Mouse (Mus musculus) embryonic facial prominence, embryonic 13.5 days (tissue): ENCODE measurements around the gene Syt12. TPM values are rescaled to one million over a fixed set of nuclear protein-coding genes. Genes with fewer than 3 reads are reported as not detected.
"Not testable (repeated sequence)": the region's sequence is repeated elsewhere in the genome, so short reads cannot be mapped to it uniquely, and the experiment has no call there.

Experiments used
- ATAC-seq: fragments of 200-750 bp; cut with Nextera tagmentation; 2 replicates; pipeline ENCODE4 v1.8.0; 2017; ENCODE audit warnings: low read depth; ENCODE audit not compliant: insufficient number of reproducible peaks, insufficient read depth, low FRiP score, low TSS enrichment
- H3K27ac ChIP-seq: fragments of 300-500 bp; sonication (generic); 2 replicates; pipeline ENCODE4 v1.5.1; 2015; ENCODE audit warnings: moderate library complexity, mild to moderate bottlenecking, inconsistent platforms
- H3K27me3 ChIP-seq: fragments of 300-500 bp; sonication (generic); 2 replicates; pipeline ENCODE4 v1.6.1; 2015; ENCODE audit warnings: mild to moderate bottlenecking, inconsistent platforms
- H3K36me3 ChIP-seq: fragments of 300-500 bp; sonication (generic); 2 replicates; pipeline ENCODE4 v1.6.1; 2015; ENCODE audit warnings: mild to moderate bottlenecking, inconsistent platforms
- H3K4me1 ChIP-seq: fragments of 300-500 bp; sonication (generic); 2 replicates; pipeline ENCODE4 v1.6.1; 2015; ENCODE audit warnings: inconsistent platforms
- H3K4me2 ChIP-seq: fragments of 300-500 bp; sonication (generic); 2 replicates; pipeline ENCODE4 v1.6.1; 2015; ENCODE audit warnings: moderate library complexity, mild to moderate bottlenecking, inconsistent platforms
- H3K4me3 ChIP-seq: fragments of 300-500 bp; sonication (generic); 2 replicates; pipeline ENCODE4 v1.5.1; 2015; ENCODE audit warnings: mild to moderate bottlenecking, inconsistent platforms
- H3K9ac ChIP-seq: fragments of 300-500 bp; sonication (generic); 2 replicates; pipeline ENCODE4 v1.6.1; 2015; ENCODE audit warnings: mild to moderate bottlenecking, inconsistent platforms
- H3K9me3 ChIP-seq: fragments of 300-500 bp; sonication (generic); 2 replicates; pipeline ENCODE4 v1.6.1; 2016; ENCODE audit warnings: inconsistent platforms
- WGBS: fragments of 180-500 bp; shearing (Covaris S2); methylation state at CpG from one replicate; pipeline ENCODE4 v1.1.7; 2015; ENCODE audit warnings: mixed read lengths; 5-methylcytosine and 5-hydroxymethylcytosine counted together
- polyA plus RNA-seq: library from polyadenylated mRNA; unstranded; fragments of >200 nt; fragmentation: Nextera tagmentation; extraction: Ambion mirVana; gene quantifications from 2 replicates; pipeline ENCODE4 v1.2.1, GENCODE M21; 2015

The Syt12 gene
- polyA plus RNA-seq, 1 experiment from 2014 or later: 2.3 TPM

DNA sequence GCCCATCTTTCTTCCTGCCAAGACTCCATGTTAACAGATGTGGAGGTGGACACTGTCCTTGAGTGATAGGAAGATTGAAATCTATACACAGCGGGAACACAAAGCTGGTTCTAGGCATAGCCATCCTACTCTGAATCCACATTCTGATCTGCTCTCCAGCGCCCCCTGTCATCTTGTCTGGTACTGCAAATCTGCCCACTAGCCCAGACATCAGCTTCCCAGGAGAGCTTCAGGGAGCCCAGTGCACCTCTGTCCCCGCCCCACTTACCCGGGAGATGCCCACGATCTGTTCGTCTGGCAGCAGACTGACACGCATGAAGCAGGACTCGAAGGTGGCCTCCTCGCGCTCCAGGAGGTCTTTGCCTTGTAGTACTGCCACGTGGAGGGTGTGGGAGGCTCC, 21.0 kb downstream of the Syt12 start:
- Histone ChIP-seq H3K4me3 (no peak overlapping the region), H3K36me3 (no peaks in the 10 kb centered on the region), H3K4me2 (no peak overlapping the region), H3K27ac (no peak overlapping the region), H3K4me1 (peaks cover 22% of the 10 kb centered on the region), H3K9ac (no peak overlapping the region), H3K27me3 (no peaks in the 10 kb centered on the region), H3K9me3 (no peaks in the 10 kb centered on the region)
- 16% methylated on average over 11 of the region's 11 CpGs for WGBS
- no peak for ATAC-seq

DNA sequence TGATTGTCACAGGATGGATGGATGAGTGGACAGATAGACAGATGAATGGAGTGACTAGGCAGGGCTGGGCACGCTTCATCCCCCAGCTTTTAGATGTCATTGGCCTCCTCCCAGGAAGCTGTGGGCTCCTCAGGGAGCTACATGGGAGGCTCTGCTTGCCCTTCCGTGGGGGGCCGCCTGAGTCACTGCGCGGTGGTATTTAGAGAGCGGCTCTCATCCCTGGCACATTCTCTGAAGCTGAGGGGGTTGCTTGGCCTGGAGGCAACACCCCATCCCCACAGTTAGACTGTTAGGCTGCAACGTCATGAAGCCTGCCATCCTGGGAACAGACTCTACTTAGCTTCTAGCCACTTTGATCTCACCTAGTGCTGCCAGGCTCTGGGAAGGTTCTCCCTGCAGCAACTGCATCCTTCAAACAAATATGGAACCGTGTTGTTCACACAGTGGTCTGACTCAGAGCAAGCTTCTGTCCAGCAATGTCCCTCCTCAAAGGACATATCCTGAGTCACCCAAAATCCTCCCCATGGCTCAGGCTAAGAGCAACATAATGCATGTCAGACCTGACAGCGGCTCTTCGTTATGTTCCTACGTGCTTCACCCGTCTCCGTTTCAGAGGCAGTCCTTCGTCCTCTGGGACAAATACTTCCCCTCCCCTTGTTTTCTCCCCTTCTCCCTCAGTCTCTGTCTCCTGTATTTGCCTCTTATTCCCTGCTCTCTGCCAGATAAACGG, 22.0 kb downstream of the Syt12 start:
- ATAC-seq: no peak
- H3K4me2 ChIP-seq: no peak overlapping the region
- 75% methylated on average over 15 of the region's 15 CpGs for WGBS
- no peak overlapping the region for H3K4me3 ChIP-seq
- no peak overlapping the region for H3K9ac ChIP-seq
- H3K27ac ChIP-seq: no peak overlapping the region
- H3K9me3 ChIP-seq: no peaks in the 10 kb centered on the region
- peaks cover 22% of the 10 kb centered on the region for H3K4me1 ChIP-seq
- H3K36me3 ChIP-seq: no peaks in the 10 kb centered on the region
- H3K27me3 ChIP-seq: no peaks in the 10 kb centered on the region

DNA sequence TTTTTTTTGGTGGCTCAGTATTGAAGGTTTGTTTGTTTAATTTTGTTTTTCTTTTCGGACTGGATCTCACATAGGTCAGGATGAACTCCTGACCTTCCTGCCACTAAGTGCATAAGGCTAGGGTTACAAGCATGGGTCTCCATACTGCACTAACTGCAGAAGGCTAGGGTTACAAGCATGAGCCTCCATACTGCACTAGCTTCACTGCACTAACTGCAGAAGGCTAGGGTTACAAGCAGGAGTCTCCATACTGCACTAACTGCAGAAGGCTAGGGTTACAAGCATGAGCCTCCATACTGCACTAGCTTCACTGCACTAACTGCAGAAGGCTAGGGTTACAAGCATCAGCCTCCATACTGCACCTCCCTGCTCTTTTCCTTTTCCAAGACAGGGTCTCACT, 23.2 kb downstream of the Syt12 start:
- WGBS: 13% methylated on average over 1 of the region's 1 CpGs
- not testable (repeated sequence) for H3K9ac ChIP-seq, ATAC-seq, H3K36me3 ChIP-seq, H3K4me3 ChIP-seq, H3K27me3 ChIP-seq, H3K27ac ChIP-seq, H3K4me2 ChIP-seq, H3K9me3 ChIP-seq
- H3K4me1 ChIP-seq: peaks cover 22% of the 10 kb centered on the region

- no peak overlapping the region for H3K27ac ChIP-seq
- ATAC-seq: no peak
- no peaks in the 10 kb centered on the region for H3K9me3 ChIP-seq
- whole genome bisulfite sequencing: 33% methylated on average over 4 of the region's 4 CpGs
- no peak overlapping the region for H3K9ac ChIP-seq
- H3K27me3 ChIP-seq: no peaks in the 10 kb centered on the region
- H3K36me3 ChIP-seq: no peaks in the 10 kb centered on the region
- H3K4me3 ChIP-seq: no peak overlapping the region
- no peak overlapping the region for H3K4me2 ChIP-seq
- peaks cover 22% of the 10 kb centered on the region for H3K4me1 ChIP-seq
These were observed 24.7 kb downstream of the Syt12 start for GRCm38 (mm10) chr19:4452525-4452924.

GRCm38 (mm10) chr19:4451965-4452364, 25.3 kb downstream of the Syt12 start:
- ATAC-seq: 0 out of 2 replicates have a peak, but pooled peaks have one; percentile 34
- no peak overlapping the region for H3K27ac ChIP-seq
- H3K9ac ChIP-seq: no peak overlapping the region
- no peaks in the 10 kb centered on the region for H3K36me3 ChIP-seq
- no peaks in the 10 kb centered on the region for H3K9me3 ChIP-seq
- H3K4me3 ChIP-seq: no peak overlapping the region
- peaks cover 22% of the 10 kb centered on the region for H3K4me1 ChIP-seq
- H3K4me2 ChIP-seq: no peak overlapping the region
- 17% methylated on average over 5 of the region's 5 CpGs for WGBS
- no peaks in the 10 kb centered on the region for H3K27me3 ChIP-seq

GRCm38 (mm10) chr19:4451098-4451497, 26.1 kb downstream of the Syt12 start:
- no peaks in the 10 kb centered on the region for H3K27me3 ChIP-seq
- H3K9me3 ChIP-seq: no peaks in the 10 kb centered on the region
- H3K4me1 ChIP-seq: peaks cover 15% of the 10 kb centered on the region
- no peak overlapping the region for H3K4me3 ChIP-seq
- H3K27ac ChIP-seq: no peak overlapping the region
- H3K36me3 ChIP-seq: no peaks in the 10 kb centered on the region
- 57% methylated on average over 8 of the region's 8 CpGs for WGBS
- ATAC-seq: no peak
- H3K9ac ChIP-seq: no peak overlapping the region
- no peak overlapping the region for H3K4me2 ChIP-seq

DNA sequence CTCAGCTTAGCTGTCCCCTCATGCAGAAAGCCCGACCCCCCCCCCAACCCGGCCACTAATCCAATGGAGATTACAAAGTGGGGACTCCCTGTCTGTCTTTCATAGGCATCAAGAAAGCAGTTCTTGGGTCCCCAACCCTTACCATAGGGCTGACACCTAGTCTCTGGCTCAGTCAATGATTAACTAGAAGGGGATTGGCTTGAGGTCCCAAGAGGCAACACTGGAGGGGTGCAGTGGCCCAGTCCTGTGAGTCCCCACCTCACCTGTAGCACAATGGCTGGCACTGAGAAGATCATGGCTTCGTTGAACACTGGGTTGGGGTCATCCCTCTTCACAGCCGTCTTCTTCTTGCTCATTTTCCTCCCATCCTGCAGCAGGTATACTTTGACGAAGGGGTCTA, 26.6 kb downstream of the Syt12 start:
- no peak for ATAC-seq

GRCm38 (mm10) chr19:4449230-4449629, 28.0 kb downstream of the Syt12 start:
- Histone ChIP-seq H3K27ac (no peak overlapping the region), H3K36me3 (peaks cover 4% of the 10 kb centered on the region; the same call in 1 of the 2 replicates), H3K4me3 (no peak overlapping the region), H3K9me3 (no peaks in the 10 kb centered on the region), H3K9ac (no peak overlapping the region), H3K4me2 (no peak overlapping the region), H3K4me1 (peaks cover 15% of the 10 kb centered on the region), H3K27me3 (no peaks in the 10 kb centered on the region)
- 95% methylated on average over 9 of the region's 9 CpGs for WGBS
- ATAC-seq: no peak

More for the DNA sequence above, 26.6 kb downstream of the Syt12 start:
- H3K36me3 ChIP-seq: no peaks in the 10 kb centered on the region
- no peak overlapping the region for H3K9ac ChIP-seq
- H3K4me1 ChIP-seq: peaks cover 15% of the 10 kb centered on the region
- no peaks in the 10 kb centered on the region for H3K9me3 ChIP-seq
- H3K27me3 ChIP-seq: no peaks in the 10 kb centered on the region
- 68% methylated on average over 5 of the region's 5 CpGs for WGBS
- no peak overlapping the region for H3K27ac ChIP-seq
- no peak overlapping the region for H3K4me2 ChIP-seq
- no peak overlapping the region for H3K4me3 ChIP-seq

GRCm38 (mm10) chr19:4447445-4447844, 29.8 kb downstream of the Syt12 start:
- no peak for ATAC-seq
- Histone ChIP-seq H3K9ac (no peak overlapping the region), H3K36me3 (peaks cover 5% of the 10 kb centered on the region; the same call in 1 of the 2 replicates), H3K4me1 (peaks cover 7% of the 10 kb centered on the region; the same call in 1 of the 2 replicates), H3K27ac (no peak overlapping the region), H3K9me3 (no peaks in the 10 kb centered on the region), H3K4me2 (no peak overlapping the region), H3K27me3 (no peaks in the 10 kb centered on the region), H3K4me3 (no peak overlapping the region)
- WGBS: 73% methylated on average over 9 of the region's 9 CpGs

DNA sequence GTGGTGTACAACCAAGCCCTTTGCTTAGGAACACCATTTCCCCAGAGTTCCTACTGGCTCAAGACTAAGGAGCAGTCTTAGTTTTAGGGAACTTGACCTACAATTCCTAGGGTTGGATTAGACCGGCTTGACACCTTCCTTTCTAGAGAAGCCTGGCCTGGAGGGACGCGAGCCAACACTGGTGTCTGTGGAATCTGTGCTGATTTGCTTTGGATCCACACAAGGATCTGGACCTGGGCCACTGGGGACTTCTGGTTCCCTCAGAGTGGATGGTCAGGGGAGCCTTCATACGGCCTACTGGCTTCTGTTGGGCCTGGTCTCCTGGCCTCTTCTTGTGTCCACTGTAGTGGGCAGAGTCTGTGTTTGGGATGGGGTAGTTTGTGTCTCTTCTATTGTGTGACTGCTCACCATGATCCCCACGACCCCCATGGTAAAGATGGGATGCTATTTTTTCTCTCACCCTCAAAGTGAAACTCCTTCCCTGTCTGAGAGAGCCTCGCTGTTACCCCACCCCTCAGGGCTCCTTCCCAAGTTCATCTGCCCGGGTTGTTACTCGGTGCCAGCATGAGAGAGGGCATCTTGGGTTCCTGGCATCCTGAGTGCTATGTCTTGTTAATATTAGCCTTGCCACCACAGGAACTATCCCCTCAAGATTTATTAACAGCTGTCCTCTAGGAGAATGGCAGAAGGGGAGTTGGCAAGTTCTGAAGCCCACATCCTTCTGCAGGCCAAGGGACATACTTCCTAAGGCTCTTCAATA, 30.4 kb downstream of the Syt12 start:
- no peak overlapping the region for H3K9ac ChIP-seq
- no peak overlapping the region for H3K4me2 ChIP-seq
- H3K4me1 ChIP-seq: peaks cover 8% of the 10 kb centered on the region
- H3K9me3 ChIP-seq: no peaks in the 10 kb centered on the region
- H3K4me3 ChIP-seq: no peak overlapping the region
- no peak for ATAC-seq
- 89% methylated on average over 8 of the region's 8 CpGs for WGBS
- H3K27me3 ChIP-seq: no peaks in the 10 kb centered on the region
- H3K27ac ChIP-seq: no peak overlapping the region
- H3K36me3 ChIP-seq: peaks cover 5% of the 10 kb centered on the region; the same call in 1 of the 2 replicates

DNA sequence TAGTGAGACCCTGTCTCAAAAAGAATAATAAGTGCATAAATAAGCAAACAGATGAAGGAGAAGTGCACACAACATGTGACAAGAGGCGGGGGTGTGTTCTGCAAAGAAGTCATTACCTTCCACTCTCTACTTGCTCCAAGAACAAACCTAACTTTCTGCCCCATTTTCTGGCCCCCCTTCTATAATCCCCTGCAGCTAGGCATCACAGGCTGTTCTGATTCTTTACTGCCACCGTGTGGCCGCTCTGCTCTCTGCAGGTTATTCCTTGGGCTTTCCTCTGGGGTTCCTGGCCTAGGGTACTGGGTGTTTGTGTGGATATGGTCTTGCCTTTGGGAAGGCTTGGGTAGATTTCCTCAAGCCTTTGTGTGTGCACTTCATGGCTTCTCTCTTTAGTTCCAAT, 34.8 kb downstream of the Syt12 start:
- peaks cover 5% of the 10 kb centered on the region; the same call in 1 of the 2 replicates for H3K36me3 ChIP-seq
- H3K27ac ChIP-seq: peak overlapping the region; percentile 28; the same call in 1 of the 2 replicates
- no peaks in the 10 kb centered on the region for H3K9me3 ChIP-seq
- H3K4me1 ChIP-seq: peaks cover 48% of the 10 kb centered on the region
- ATAC-seq: no peak
- 4% methylated on average over 3 of the region's 3 CpGs for WGBS
- H3K4me2 ChIP-seq: no peak overlapping the region; the same call in 1 of the 2 replicates
- no peak overlapping the region for H3K4me3 ChIP-seq
- no peaks in the 10 kb centered on the region for H3K27me3 ChIP-seq
- H3K9ac ChIP-seq: no peak overlapping the region
